In genomic region chr8:61344435-61344834, GRCm38 (mm10) we compare ENCODE assay signal across 16 mouse cellular contexts.
"Had no signal": no experiment of that assay in that cellular context is flagged by ENCODE, and none has a peak within 500 bp of the region (broad histone marks: within the 10 kb centered on the region; RNA-seq: fewer than 3 reads in every experiment).

No protein-coding gene starts in this region.

- H3K27ac ChIP-seq: neural tube, embryonic 13.5 days; neural tube, embryonic 15.5 days; stomach, embryonic 15.5 days; stomach, postnatal 0 days had no signal

- H3K4me3 ChIP-seq: neural tube, embryonic 13.5 days; neural tube, embryonic 15.5 days; stomach, embryonic 15.5 days had no signal

- DNase-seq: retina, postnatal 1 day; right cerebral cortex, adult 18-20 months; right cerebral cortex, postnatal 14 days; right cerebral cortex, postnatal 25 days; right cerebral cortex, postnatal 4 days; spleen, adult 18-20 months; thymus, adult 18-20 months; thymus, adult 2 months; thymus, postnatal 14 days; thymus, postnatal 25 days; thymus, postnatal 36 days; thymus, postnatal 4 days had no signal

- H3K27me3 ChIP-seq: neural tube, embryonic 13.5 days; neural tube, embryonic 15.5 days; stomach, embryonic 15.5 days had no signal

- H3K4me2 ChIP-seq: neural tube, embryonic 13.5 days; neural tube, embryonic 15.5 days; stomach, embryonic 15.5 days had no signal

- H3K36me3 ChIP-seq: stomach, embryonic 15.5 days had no signal

- H3K9ac ChIP-seq: neural tube, embryonic 13.5 days; neural tube, embryonic 15.5 days; stomach, embryonic 15.5 days had no signal

- H3K9me3 ChIP-seq: neural tube, embryonic 13.5 days; neural tube, embryonic 15.5 days; stomach, embryonic 15.5 days had no signal
